Mouse (Mus musculus): ENCODE measurements around the gene Mtmr6. TPM values are rescaled to one million over a fixed set of nuclear protein-coding genes. Genes with fewer than 3 reads are reported as not detected.
"Not testable (repeated sequence)": the region's sequence is repeated elsewhere in the genome, so short reads cannot be mapped to it uniquely, and the experiment has no call there.

The Mtmr6 gene
- total RNA-seq, 1 experiment, result 6.5 TPM

GRCm38 (mm10) chr14:60308113-60308512 is 43.1 kb downstream of the Mtmr6 start:
- no peak for TF ChIP-seq ZC3H11A (IDR thresholded peaks at IDR 0.05; ENCODE audit: borderline replicate concordance, low read depth, low read length)
- TF ChIP-seq ZNF384 (IDR thresholded peaks at IDR 0.05; ENCODE audit: low read depth, low read length), result no peak
- no peak for TF ChIP-seq CHD2 (IDR thresholded peaks at IDR 0.05; ENCODE audit: low read depth, low read length)
- no peak for TF ChIP-seq MAFK (IDR thresholded peaks at IDR 0.05; ENCODE audit: insufficient read depth, low read depth, low read length)
- TF ChIP-seq HCFC1 (IDR thresholded peaks at IDR 0.05; ENCODE audit: borderline replicate concordance, insufficient read depth, low read length), result no peak
- DNase-seq (ENCODE audit: low read depth, low spot score), result no peak
- no peaks in the 10 kb centered on the region for H3K4me1 ChIP-seq (ENCODE audit: control insufficient read depth in 2 of 2, insufficient read depth in 2 of 2, low read length in 2 of 2, poor library complexity in 1 of 2)
- in situ Hi-C loops (cut with MboI; ENCODE audit: low sequenced_read_pairs in 2 of 2, unreplicated experiment in 2 of 2), result no loop called here
- H3K9me3 ChIP-seq (ENCODE audit: control insufficient read depth, insufficient read depth, low read depth, low read length), result no peaks in the 10 kb centered on the region
- no peak overlapping the region for H3K4me3 ChIP-seq (ENCODE audit: insufficient read depth in 1 of 2, low read depth in 1 of 2, low read length in 2 of 2, poor library complexity in 1 of 2, severe bottlenecking in 1 of 2)
- H3K36me3 ChIP-seq (ENCODE audit: control insufficient read depth, insufficient read depth, low read length, poor library complexity, severe bottlenecking), result no peaks in the 10 kb centered on the region
- H3K9ac ChIP-seq (ENCODE audit: insufficient read depth, low read depth, low read length, poor library complexity, severe bottlenecking), result no peak overlapping the region
- H3K27ac ChIP-seq (ENCODE audit: insufficient read depth, low read depth, low read length, poor library complexity, severe bottlenecking), result no peak overlapping the region

- no peak for DNase-seq (ENCODE audit: low read depth, low spot score)
- H3K9me3 ChIP-seq (ENCODE audit: control insufficient read depth, insufficient read depth, low read depth, low read length), result no peaks in the 10 kb centered on the region
- TF ChIP-seq MAFK (IDR thresholded peaks at IDR 0.05; ENCODE audit: insufficient read depth, low read depth, low read length), result no peak
- no peak for TF ChIP-seq ZNF384 (IDR thresholded peaks at IDR 0.05; ENCODE audit: low read depth, low read length)
- no peak for TF ChIP-seq HCFC1 (IDR thresholded peaks at IDR 0.05; ENCODE audit: borderline replicate concordance, insufficient read depth, low read length)
- no peak for TF ChIP-seq ZC3H11A (IDR thresholded peaks at IDR 0.05; ENCODE audit: borderline replicate concordance, low read depth, low read length)
- no peak for TF ChIP-seq CHD2 (IDR thresholded peaks at IDR 0.05; ENCODE audit: low read depth, low read length)
- H3K36me3 ChIP-seq (ENCODE audit: control insufficient read depth, insufficient read depth, low read length, poor library complexity, severe bottlenecking), result no peaks in the 10 kb centered on the region
- H3K4me3 ChIP-seq (ENCODE audit: insufficient read depth in 1 of 2, low read depth in 1 of 2, low read length in 2 of 2, poor library complexity in 1 of 2, severe bottlenecking in 1 of 2), result no peak overlapping the region
- no peaks in the 10 kb centered on the region for H3K4me1 ChIP-seq (ENCODE audit: control insufficient read depth in 2 of 2, insufficient read depth in 2 of 2, low read length in 2 of 2, poor library complexity in 1 of 2)
- in situ Hi-C loops (cut with MboI; ENCODE audit: low sequenced_read_pairs in 2 of 2, unreplicated experiment in 2 of 2), result no loop called here
- H3K27ac ChIP-seq (ENCODE audit: insufficient read depth, low read depth, low read length, poor library complexity, severe bottlenecking), result no peak overlapping the region
- H3K9ac ChIP-seq (ENCODE audit: insufficient read depth, low read depth, low read length, poor library complexity, severe bottlenecking), result no peak overlapping the region
Measured at GRCm38 (mm10) chr14:60310691-60311090, 45.7 kb downstream of the Mtmr6 start.

GRCm38 (mm10) chr14:60319231-60319630 is 54.2 kb downstream of the Mtmr6 start:
- no peak for TF ChIP-seq ZC3H11A (IDR thresholded peaks at IDR 0.05; ENCODE audit: borderline replicate concordance, low read depth, low read length)
- TF ChIP-seq ZNF384 (IDR thresholded peaks at IDR 0.05; ENCODE audit: low read depth, low read length), result no peak
- TF ChIP-seq HCFC1 (IDR thresholded peaks at IDR 0.05; ENCODE audit: borderline replicate concordance, insufficient read depth, low read length), result no peak
- no peak for TF ChIP-seq MAFK (IDR thresholded peaks at IDR 0.05; ENCODE audit: insufficient read depth, low read depth, low read length)
- TF ChIP-seq CHD2 (IDR thresholded peaks at IDR 0.05; ENCODE audit: low read depth, low read length), result no peak
- in situ Hi-C loops (cut with MboI; ENCODE audit: low sequenced_read_pairs in 2 of 2, unreplicated experiment in 2 of 2), result no loop called here
- no peak for DNase-seq (ENCODE audit: low read depth, low spot score)
- H3K36me3 ChIP-seq (ENCODE audit: control insufficient read depth, insufficient read depth, low read length, poor library complexity, severe bottlenecking), result no peaks in the 10 kb centered on the region
- no peaks in the 10 kb centered on the region for H3K9me3 ChIP-seq (ENCODE audit: control insufficient read depth, insufficient read depth, low read depth, low read length)
- H3K4me1 ChIP-seq (ENCODE audit: control insufficient read depth in 2 of 2, insufficient read depth in 2 of 2, low read length in 2 of 2, poor library complexity in 1 of 2), result no peaks in the 10 kb centered on the region
- no peak overlapping the region for H3K9ac ChIP-seq (ENCODE audit: insufficient read depth, low read depth, low read length, poor library complexity, severe bottlenecking)
- no peak overlapping the region for H3K4me3 ChIP-seq (ENCODE audit: insufficient read depth in 1 of 2, low read depth in 1 of 2, low read length in 2 of 2, poor library complexity in 1 of 2, severe bottlenecking in 1 of 2)
- no peak overlapping the region for H3K27ac ChIP-seq (ENCODE audit: insufficient read depth, low read depth, low read length, poor library complexity, severe bottlenecking)

- Histone ChIP-seq H3K4me1 (ENCODE audit: control insufficient read depth in 2 of 2, insufficient read depth in 2 of 2, low read length in 2 of 2, poor library complexity in 1 of 2) (no peaks in the 10 kb centered on the region), H3K36me3 (ENCODE audit: control insufficient read depth, insufficient read depth, low read length, poor library complexity, severe bottlenecking) (no peaks in the 10 kb centered on the region), H3K27ac (ENCODE audit: insufficient read depth, low read depth, low read length, poor library complexity, severe bottlenecking) (no peak overlapping the region), H3K9ac (ENCODE audit: insufficient read depth, low read depth, low read length, poor library complexity, severe bottlenecking) (no peak overlapping the region), H3K9me3 (ENCODE audit: control insufficient read depth, insufficient read depth, low read depth, low read length) (no peaks in the 10 kb centered on the region), H3K4me3 (ENCODE audit: insufficient read depth in 1 of 2, low read depth in 1 of 2, low read length in 2 of 2, poor library complexity in 1 of 2, severe bottlenecking in 1 of 2) (no peak overlapping the region)
- in situ Hi-C loops (cut with MboI; ENCODE audit: low sequenced_read_pairs in 2 of 2, unreplicated experiment in 2 of 2), result no loop called here
- no peak for DNase-seq (ENCODE audit: low read depth, low spot score)
- TF ChIP-seq ZC3H11A (IDR thresholded peaks at IDR 0.05; ENCODE audit: borderline replicate concordance, low read depth, low read length), result no peak
- TF ChIP-seq ZNF384 (IDR thresholded peaks at IDR 0.05; ENCODE audit: low read depth, low read length), result no peak
- no peak for TF ChIP-seq HCFC1 (IDR thresholded peaks at IDR 0.05; ENCODE audit: borderline replicate concordance, insufficient read depth, low read length)
- TF ChIP-seq CHD2 (IDR thresholded peaks at IDR 0.05; ENCODE audit: low read depth, low read length), result no peak
- no peak for TF ChIP-seq MAFK (IDR thresholded peaks at IDR 0.05; ENCODE audit: insufficient read depth, low read depth, low read length)
Measured at GRCm38 (mm10) chr14:60320813-60321212, 55.8 kb downstream of the Mtmr6 start.

- DNase-seq (ENCODE audit: low read depth, low spot score); H3K4me1 ChIP-seq (ENCODE audit: control insufficient read depth in 2 of 2, insufficient read depth in 2 of 2, low read length in 2 of 2, poor library complexity in 1 of 2); H3K4me3 ChIP-seq (ENCODE audit: insufficient read depth in 1 of 2, low read depth in 1 of 2, low read length in 2 of 2, poor library complexity in 1 of 2, severe bottlenecking in 1 of 2); in situ Hi-C loops (cut with MboI; ENCODE audit: low sequenced_read_pairs in 2 of 2, unreplicated experiment in 2 of 2); H3K9ac ChIP-seq (ENCODE audit: insufficient read depth, low read depth, low read length, poor library complexity, severe bottlenecking); H3K9me3 ChIP-seq (ENCODE audit: control insufficient read depth, insufficient read depth, low read depth, low read length); H3K27ac ChIP-seq (ENCODE audit: insufficient read depth, low read depth, low read length, poor library complexity, severe bottlenecking); H3K36me3 ChIP-seq (ENCODE audit: control insufficient read depth, insufficient read depth, low read length, poor library complexity, severe bottlenecking): not testable (repeated sequence)
Measured at GRCm38 (mm10) chr14:60340001-60340400, 75.0 kb downstream of the Mtmr6 start.
